Mouse (Mus musculus) embryonic facial prominence, embryonic 11.5 days (tissue): Measurements from ENCODE around the gene Dok5. TPM values are rescaled to one million over a fixed set of nuclear protein-coding genes. Genes with fewer than 3 reads are reported as not detected.

Experiments used
- ATAC-seq: fragments of 200-750 bp; cut with Nextera tagmentation; replicated peaks from 2 replicates; pipeline ENCODE4 v1.8.0; 2017; ENCODE audit warnings: low read depth; ENCODE audit not compliant: insufficient number of reproducible peaks, low FRiP score, low TSS enrichment
- DNase-seq: peaks from one replicate; pipeline ENCODE4 v3.0.0-alpha.2; 2015; ENCODE audit warnings: low spot score
- H3K27ac ChIP-seq: fragments of 300-500 bp; sonication (generic); replicated peaks from 2 replicates; pipeline ENCODE4 v1.5.1; 2014; ENCODE audit warnings: mild to moderate bottlenecking, low read depth, low read length, control low read depth
- H3K27me3 ChIP-seq: fragments of 300-500 bp; sonication (generic); 2 replicates; pipeline ENCODE4 v1.6.1; 2014; ENCODE audit warnings: mild to moderate bottlenecking, low read length, moderate library complexity, mixed read lengths; ENCODE audit not compliant: control insufficient read depth, insufficient read depth
- H3K36me3 ChIP-seq: fragments of 300-500 bp; sonication (generic); replicated peaks from 2 replicates; pipeline ENCODE4 v1.6.1; 2014; ENCODE audit warnings: low read depth, mild to moderate bottlenecking, low read length, moderate library complexity, mixed read lengths; ENCODE audit not compliant: control insufficient read depth, insufficient read depth
- H3K4me1 ChIP-seq: fragments of 300-500 bp; sonication (generic); 2 replicates; pipeline ENCODE4 v1.6.1; 2014; ENCODE audit warnings: low read length, mixed read lengths; ENCODE audit not compliant: control insufficient read depth, insufficient read depth
- H3K4me2 ChIP-seq: fragments of 300-500 bp; sonication (generic); 2 replicates; pipeline ENCODE4 v1.6.1; 2014; ENCODE audit warnings: low read depth, mild to moderate bottlenecking, control low read depth, low read length, moderate library complexity
- H3K4me3 ChIP-seq: fragments of 300-500 bp; sonication (generic); 2 replicates; pipeline ENCODE4 v1.5.1; 2014; ENCODE audit warnings: low read depth, low read length, control low read depth
- H3K9ac ChIP-seq: fragments of 300-500 bp; sonication (generic); replicated peaks from 2 replicates; pipeline ENCODE4 v1.6.1; 2014; ENCODE audit warnings: mild to moderate bottlenecking, control low read depth, low read length
- H3K9me3 ChIP-seq: fragments of 300-500 bp; sonication (generic); replicated peaks from 2 replicates; pipeline ENCODE4 v1.6.1; 2016; ENCODE audit warnings: mild to moderate bottlenecking, low read length, inconsistent platforms, mixed read lengths; ENCODE audit not compliant: control insufficient read depth
- WGBS: fragments of 180-500 bp; shearing (Covaris S2); extraction: QIAGEN DNeasy Blood & Tissue Kit; methylation state at CpG from one replicate; pipeline ENCODE4 v1.1.7; 2014; 5-methylcytosine and 5-hydroxymethylcytosine counted together
- polyA plus RNA-seq: library from polyadenylated mRNA; unstranded; fragments of >200 nt; fragmentation: Nextera tagmentation; extraction: Ambion mirVana; gene quantifications from 2 replicates; pipeline ENCODE4 v1.2.1, GENCODE M21; 2014

The Dok5 gene
- polyA plus RNA-seq, 1 experiment from 2014 or later, result 10.1 TPM

- Histone ChIP-seq H3K4me3 (no peak overlapping the region), H3K27me3 (no peaks in the 10 kb centered on the region), H3K36me3 (no peaks in the 10 kb centered on the region), H3K4me2 (no peak overlapping the region), H3K27ac (no peak overlapping the region), H3K9ac (no peak overlapping the region), H3K4me1 (no peaks in the 10 kb centered on the region), H3K9me3 (no peaks in the 10 kb centered on the region)
- 71% methylated on average over 10 of the region's 10 CpGs for WGBS
- DNase-seq (no peak), ATAC-seq (no peak)
Observed at GRCm38 (mm10) chr2:170836862-170837261, 105.3 kb downstream of the Dok5 start.

GRCm38 (mm10) chr2:170837363-170837762, 105.8 kb downstream of the Dok5 start:
- 84% methylated on average over 11 of the region's 11 CpGs for WGBS
- Histone ChIP-seq H3K36me3 (no peaks in the 10 kb centered on the region), H3K27ac (no peak overlapping the region), H3K9ac (no peak overlapping the region), H3K9me3 (no peaks in the 10 kb centered on the region), H3K4me2 (no peak overlapping the region), H3K27me3 (no peaks in the 10 kb centered on the region), H3K4me3 (no peak overlapping the region), H3K4me1 (no peaks in the 10 kb centered on the region)
- ATAC-seq (no peak), DNase-seq (no peak)

- H3K27me3 ChIP-seq, result no peaks in the 10 kb centered on the region
- WGBS, result 35% methylated on average over 12 of the region's 12 CpGs
- no peak overlapping the region for H3K4me2 ChIP-seq
- H3K27ac ChIP-seq, result no peak overlapping the region
- ATAC-seq, result peak; percentile 81
- no peaks in the 10 kb centered on the region for H3K4me1 ChIP-seq
- H3K36me3 ChIP-seq, result no peaks in the 10 kb centered on the region
- H3K9ac ChIP-seq, result no peak overlapping the region
- H3K4me3 ChIP-seq, result no peak overlapping the region
- DNase-seq, result peak; percentile 51
- H3K9me3 ChIP-seq, result no peaks in the 10 kb centered on the region
Observed at GRCm38 (mm10) chr2:170837824-170838557, 106.4 kb downstream of the Dok5 start.

- no peaks in the 10 kb centered on the region for H3K27me3 ChIP-seq
- 74% methylated on average over 13 of the region's 13 CpGs for WGBS
- no peaks in the 10 kb centered on the region for H3K36me3 ChIP-seq
- H3K9me3 ChIP-seq, result no peaks in the 10 kb centered on the region
- no peak overlapping the region for H3K4me2 ChIP-seq
- H3K9ac ChIP-seq, result no peak overlapping the region
- no peak for ATAC-seq
- H3K4me3 ChIP-seq, result no peak overlapping the region
- H3K27ac ChIP-seq, result no peak overlapping the region
- no peaks in the 10 kb centered on the region for H3K4me1 ChIP-seq
- DNase-seq, result no peak
Observed at GRCm38 (mm10) chr2:170841441-170841965, 109.9 kb downstream of the Dok5 start.

- no peaks in the 10 kb centered on the region for H3K27me3 ChIP-seq
- WGBS, result 82% methylated on average over 10 of the region's 10 CpGs
- no peaks in the 10 kb centered on the region for H3K36me3 ChIP-seq
- no peaks in the 10 kb centered on the region for H3K9me3 ChIP-seq
- H3K4me3 ChIP-seq, result no peak overlapping the region
- no peak overlapping the region for H3K9ac ChIP-seq
- no peak for DNase-seq
- no peak overlapping the region for H3K4me2 ChIP-seq
- no peaks in the 10 kb centered on the region for H3K4me1 ChIP-seq
- no peak for ATAC-seq
- no peak overlapping the region for H3K27ac ChIP-seq
Observed at GRCm38 (mm10) chr2:170845511-170845910, 113.9 kb downstream of the Dok5 start.

- Histone ChIP-seq H3K27me3 (no peaks in the 10 kb centered on the region), H3K4me3 (no peak overlapping the region), H3K27ac (no peak overlapping the region), H3K9me3 (no peaks in the 10 kb centered on the region), H3K4me2 (no peak overlapping the region), H3K4me1 (no peaks in the 10 kb centered on the region), H3K36me3 (no peaks in the 10 kb centered on the region), H3K9ac (no peak overlapping the region)
- WGBS, result 93% methylated on average over 4 of the region's 4 CpGs
- ATAC-seq (no peak), DNase-seq (no peak)
Observed at GRCm38 (mm10) chr2:170850058-170850457, 118.5 kb downstream of the Dok5 start.

- no peaks in the 10 kb centered on the region for H3K36me3 ChIP-seq
- no peaks in the 10 kb centered on the region for H3K4me1 ChIP-seq
- DNase-seq, result no peak
- no peak overlapping the region for H3K9ac ChIP-seq
- H3K9me3 ChIP-seq, result no peaks in the 10 kb centered on the region
- WGBS, result 89% methylated on average over 6 of the region's 6 CpGs
- no peak overlapping the region for H3K27ac ChIP-seq
- H3K4me2 ChIP-seq, result no peak overlapping the region
- no peak for ATAC-seq
- no peak overlapping the region for H3K4me3 ChIP-seq
- no peaks in the 10 kb centered on the region for H3K27me3 ChIP-seq
Observed at GRCm38 (mm10) chr2:170852337-170852736, 120.7 kb downstream of the Dok5 start.

- no peaks in the 10 kb centered on the region for H3K9me3 ChIP-seq
- no peak overlapping the region for H3K4me2 ChIP-seq
- no peaks in the 10 kb centered on the region for H3K4me1 ChIP-seq
- no peak for ATAC-seq
- H3K27ac ChIP-seq, result no peak overlapping the region
- no peak overlapping the region for H3K4me3 ChIP-seq
- H3K36me3 ChIP-seq, result no peaks in the 10 kb centered on the region
- H3K27me3 ChIP-seq, result no peaks in the 10 kb centered on the region
- H3K9ac ChIP-seq, result no peak overlapping the region
- peak; percentile 34 for DNase-seq
- WGBS, result 18% methylated on average over 3 of the region's 3 CpGs
Observed at GRCm38 (mm10) chr2:170855210-170855609, 123.6 kb downstream of the Dok5 start.
